Mouse (Mus musculus): ENCODE data around the gene N4bp3.

GRCm38 (mm10) chr11:51625187-51625820, 25.3 kb downstream of the N4bp3 start:
- TF ChIP-seq EP300 (IDR thresholded peaks at IDR 0.05), result no peak
- TF ChIP-seq CTCF (IDR thresholded peaks at IDR 0.05), result no peak

Data from lung, postnatal 0 days (tissue).